Mouse (Mus musculus) heart, embryonic 10.5 days (tissue): ENCODE data around the gene 1110017D15Rik. TPM values are rescaled to one million over a fixed set of nuclear protein-coding genes. Genes with fewer than 3 reads are reported as not detected.
"Not testable (repeated sequence)": the region's sequence is repeated elsewhere in the genome, so short reads cannot be mapped to it uniquely, and the experiment has no call there.

Experiments
- DNase-seq: peaks from one replicate; pipeline ENCODE4 v3.0.0-alpha.2; 2017; ENCODE audit warnings: low spot score
- H3K27ac ChIP-seq: fragments of 300-500 bp; sonication (generic); 2 replicates; pipeline ENCODE4 v1.5.1; 2016; ENCODE audit warnings: mild to moderate bottlenecking
- H3K27me3 ChIP-seq: fragments of 300-500 bp; sonication (generic); 2 replicates; pipeline ENCODE4 v1.6.1; 2016; ENCODE audit warnings: mild to moderate bottlenecking; ENCODE audit not compliant: poor library complexity, insufficient read depth, severe bottlenecking
- H3K36me3 ChIP-seq: fragments of 300-500 bp; sonication (generic); 2 replicates; pipeline ENCODE4 v1.6.1; 2016; ENCODE audit warnings: mild to moderate bottlenecking, moderate library complexity
- H3K4me1 ChIP-seq: fragments of 300-500 bp; sonication (generic); 2 replicates; pipeline ENCODE4 v1.6.1; 2016; ENCODE audit warnings: mild to moderate bottlenecking
- H3K4me3 ChIP-seq: fragments of 300-500 bp; sonication (generic); 2 replicates; pipeline ENCODE4 v1.5.1; 2016; ENCODE audit warnings: mild to moderate bottlenecking, moderate library complexity
- H3K9me3 ChIP-seq: fragments of 300-500 bp; sonication (generic); 2 replicates; pipeline ENCODE4 v1.6.1; 2016; ENCODE audit warnings: mild to moderate bottlenecking, moderate library complexity
- WGBS: fragments of 180-500 bp; shearing (Covaris S2); methylation state at CpG from one replicate; pipeline ENCODE4 v1.1.7; 2016; 5-methylcytosine and 5-hydroxymethylcytosine counted together
- polyA plus RNA-seq: library from polyadenylated mRNA; unstranded; fragments of >200 nt; fragmentation: Nextera tagmentation; extraction: Ambion mirVana; gene quantifications from 2 replicates; pipeline ENCODE4 v1.2.1, GENCODE M21; 2016

Gene 1110017D15Rik
- polyA plus RNA-seq, 1 experiment from 2014 or later: 1.0 TPM

DNA sequence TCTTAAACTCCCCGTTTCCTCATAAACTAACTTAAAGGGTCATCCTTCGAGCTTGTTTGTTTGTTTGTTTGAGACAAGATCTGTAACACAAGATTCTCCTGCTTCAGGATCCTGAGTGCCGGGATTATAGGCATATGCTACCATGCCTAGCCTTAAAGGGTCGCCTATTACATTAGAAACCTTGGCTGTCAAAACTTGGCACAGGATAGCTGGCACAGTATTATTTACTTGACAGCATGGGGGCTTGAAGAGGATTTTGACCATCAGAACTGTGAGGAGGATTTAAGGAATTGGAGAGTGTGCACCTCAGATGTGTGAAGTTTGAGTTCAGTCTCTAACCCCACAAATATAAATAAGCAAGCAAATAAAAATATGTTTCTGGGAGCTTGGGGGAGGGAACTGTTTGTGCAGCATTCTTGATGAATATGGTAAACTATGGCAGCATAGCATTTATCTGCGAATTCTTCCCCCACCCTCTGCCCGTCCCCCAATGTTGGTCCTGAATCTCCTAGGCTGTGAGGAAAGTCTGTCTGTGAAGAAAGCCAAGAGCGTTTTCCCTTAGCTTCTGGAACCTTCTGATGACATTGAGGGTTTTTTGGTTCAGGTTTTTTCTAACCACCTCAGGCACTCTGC, 47.0 kb downstream of the 1110017D15Rik start:
- no peaks in the 10 kb centered on the region for H3K36me3 ChIP-seq

DNA sequence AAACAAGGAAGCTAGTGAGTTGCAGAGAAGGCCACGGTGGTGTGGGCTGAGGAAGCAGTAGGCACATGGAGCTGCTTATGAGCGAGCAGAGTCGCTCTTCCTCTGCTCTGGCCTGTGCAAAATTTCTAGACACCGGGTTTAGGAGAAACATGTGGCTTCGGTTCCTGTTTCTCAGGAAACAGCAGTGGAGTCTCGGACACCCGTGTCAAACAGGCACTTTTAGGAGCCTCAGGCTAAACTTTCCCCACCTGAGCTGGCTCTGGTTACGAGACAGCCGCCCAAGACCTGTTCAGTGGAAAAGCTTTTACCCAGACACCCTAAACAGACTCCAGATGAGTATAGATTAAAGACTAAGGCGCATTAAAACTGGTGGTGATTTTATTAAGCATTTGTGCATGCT, 47.9 kb downstream of the 1110017D15Rik start:
- Histone ChIP-seq H3K36me3 (no peaks in the 10 kb centered on the region), H3K4me3 (no peak overlapping the region), H3K9me3 (no peaks in the 10 kb centered on the region), H3K4me1 (0 out of 2 replicates have a peak, but pooled peaks cover 5% of the 10 kb centered on the region), H3K27ac (no peak overlapping the region), H3K27me3 (no peaks in the 10 kb centered on the region)
- 81% methylated on average over 10 of the region's 10 CpGs for WGBS
- DNase-seq: no peak

More for the DNA sequence above, 47.0 kb downstream of the 1110017D15Rik start:
- Histone ChIP-seq H3K4me1 (peaks cover 5% of the 10 kb centered on the region; the same call in 1 of the 2 replicates), H3K27ac (no peak overlapping the region), H3K27me3 (no peaks in the 10 kb centered on the region), H3K9me3 (no peaks in the 10 kb centered on the region), H3K4me3 (no peak overlapping the region)
- no peak for DNase-seq
- WGBS: 56% methylated on average over 7 of the region's 7 CpGs

DNA sequence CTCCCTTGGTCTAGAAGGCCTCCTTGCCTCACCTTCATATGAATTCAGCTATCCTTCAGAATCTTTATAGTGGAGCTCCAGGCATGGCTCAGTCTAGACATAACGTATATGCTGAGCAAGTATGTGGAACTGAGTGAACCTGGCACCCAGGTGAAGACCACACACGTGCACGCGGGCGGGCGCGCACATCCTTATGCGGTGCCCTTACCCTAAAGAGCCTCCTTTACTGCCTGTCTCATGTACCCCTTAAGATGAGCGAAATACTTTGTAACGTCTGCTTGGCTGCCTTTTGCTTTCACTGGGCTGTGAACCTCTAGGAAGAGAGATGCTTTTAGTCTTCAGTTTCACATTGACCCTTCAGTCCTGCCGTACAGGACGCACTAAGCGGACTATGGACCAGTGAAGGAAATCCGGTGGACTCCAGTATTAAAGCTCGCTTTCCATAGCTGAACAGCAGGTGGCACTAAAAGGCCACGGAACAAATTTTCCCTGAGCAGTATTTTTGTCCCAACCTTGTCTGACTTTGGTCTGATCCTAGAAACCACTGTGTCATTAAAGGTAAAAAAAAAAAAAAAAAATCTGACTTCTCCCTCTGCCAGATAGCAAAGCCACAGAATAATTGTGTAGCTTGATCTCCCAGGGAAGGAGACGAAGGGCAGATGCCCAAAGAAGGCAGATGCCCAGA, 48.6 kb downstream of the 1110017D15Rik start:
- DNase-seq: no peak
- 0 out of 2 replicates have a peak, but pooled peaks cover 5% of the 10 kb centered on the region for H3K4me1 ChIP-seq

GRCm38 (mm10) chr4:41465287-41465665, 51.9 kb downstream of the 1110017D15Rik start:
- Histone ChIP-seq H3K27ac (peak overlapping the region; percentile 92), H3K27me3 (no peaks in the 10 kb centered on the region), H3K36me3 (0 out of 2 replicates have a peak, but pooled peaks cover 2% of the 10 kb centered on the region), H3K9me3 (no peaks in the 10 kb centered on the region), H3K4me1 (0 out of 2 replicates have a peak, but pooled peaks cover 8% of the 10 kb centered on the region), H3K4me3 (peak overlapping the region; percentile 68)
- DNase-seq: no peak
- WGBS: 5% methylated on average over 17 of the region's 17 CpGs

More for the DNA sequence above, 48.6 kb downstream of the 1110017D15Rik start:
- Histone ChIP-seq H3K36me3 (no peaks in the 10 kb centered on the region), H3K4me3 (no peak overlapping the region), H3K27me3 (no peaks in the 10 kb centered on the region), H3K9me3 (no peaks in the 10 kb centered on the region), H3K27ac (no peak overlapping the region)
- WGBS: 60% methylated on average over 17 of the region's 17 CpGs

GRCm38 (mm10) chr4:41464345-41465286, 52.5 kb downstream of the 1110017D15Rik start, which contains the start of the genes Kif24 and Nudt2:
Gene Kif24 (minus strand): TSS chr4:41464887.
Gene Nudt2 (plus strand): TSS chr4:41465151.
- H3K9me3 ChIP-seq: no peaks in the 10 kb centered on the region
- DNase-seq: peak; percentile 100
- H3K4me3 ChIP-seq: peak within 1 kb of the TSS; percentile 68
- H3K27me3 ChIP-seq: no peaks in the 10 kb centered on the region
- under 1% methylated on average over 70 of the region's 70 CpGs for WGBS
- 0 out of 2 replicates have a peak, but pooled peaks cover 8% of the 10 kb centered on the region for H3K4me1 ChIP-seq
- 0 out of 2 replicates have a peak, but pooled peaks cover 2% of the 10 kb centered on the region for H3K36me3 ChIP-seq
- peak within 1 kb of the TSS; percentile 92 for H3K27ac ChIP-seq

DNA sequence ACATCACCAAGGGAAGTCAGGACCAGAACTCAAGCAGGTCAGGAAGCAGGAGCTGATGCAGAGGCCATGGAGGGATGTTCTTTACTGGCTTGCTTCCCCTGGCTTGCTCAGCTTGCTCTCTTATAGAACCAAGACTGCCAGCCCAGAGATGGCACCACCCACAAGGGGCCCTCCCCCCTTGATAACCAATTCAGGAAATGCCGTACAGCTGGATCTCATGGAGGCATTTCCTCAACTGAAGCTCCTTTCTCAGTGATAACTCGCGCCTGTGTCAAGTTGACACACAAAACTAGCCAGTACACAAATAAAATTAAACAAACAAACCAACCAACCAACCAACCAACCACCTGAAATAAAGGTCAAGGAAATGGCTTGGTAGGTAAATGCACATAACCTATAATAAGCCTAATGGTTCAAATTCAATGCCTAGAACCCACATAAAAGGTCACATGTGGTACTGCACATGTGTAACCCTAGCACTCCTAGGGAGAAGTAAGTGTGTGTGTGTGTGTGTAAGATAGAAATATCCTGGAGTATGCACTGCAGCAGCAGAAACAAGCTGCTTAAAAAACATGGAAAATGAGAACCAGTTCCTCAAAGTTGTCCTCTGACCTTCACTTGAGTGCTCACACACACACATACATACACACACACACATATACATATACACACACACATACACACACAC, 53.9 kb downstream of the 1110017D15Rik start:
- not testable (repeated sequence) for H3K36me3 ChIP-seq, H3K4me1 ChIP-seq, H3K27me3 ChIP-seq, H3K9me3 ChIP-seq, DNase-seq, H3K27ac ChIP-seq
- peak overlapping the region; percentile 68 for H3K4me3 ChIP-seq
- WGBS: 57% methylated on average over 3 of the region's 3 CpGs

GRCm38 (mm10) chr4:41460690-41461089, 56.4 kb downstream of the 1110017D15Rik start:
- Histone ChIP-seq H3K27me3 (no peaks in the 10 kb centered on the region), H3K36me3 (0 out of 2 replicates have a peak, but pooled peaks cover 2% of the 10 kb centered on the region), H3K4me1 (0 out of 2 replicates have a peak, but pooled peaks cover 6% of the 10 kb centered on the region), H3K9me3 (no peaks in the 10 kb centered on the region), H3K4me3 (no peak overlapping the region), H3K27ac (no peak overlapping the region)
- no peak for DNase-seq
- 100% methylated on average over 1 of the region's 1 CpGs for WGBS

Other genes starting within 250 kb of the 1110017D15Rik start
- gene Ubap2, start 242.2 kb downstream of the 1110017D15Rik start, polyA plus RNA-seq: 82.1 and 87.0 TPM in 2 replicates
- gene Dcaf12, start 202.4 kb downstream of the 1110017D15Rik start, polyA plus RNA-seq: 49.0 and 49.9 TPM in 2 replicates
- gene Ubap1, start 168.3 kb downstream of the 1110017D15Rik start, polyA plus RNA-seq: 52.4 and 56.6 TPM in 2 replicates
- gene Kif24, start 52.4 kb downstream of the 1110017D15Rik start, polyA plus RNA-seq: 6.9 and 9.1 TPM in 2 replicates
- gene Nudt2, start 52.2 kb downstream of the 1110017D15Rik start, polyA plus RNA-seq: 48.1 and 56.6 TPM in 2 replicates
- gene AI464131, start 14.3 kb downstream of the 1110017D15Rik start, polyA plus RNA-seq: 2.9 and 3.2 TPM in 2 replicates
- 1.5 and 2.2 TPM in 2 replicates for gene Fam219a, start 52.2 kb upstream of the 1110017D15Rik start, polyA plus RNA-seq
- gene Dnaic1, start 52.4 kb upstream of the 1110017D15Rik start, polyA plus RNA-seq: 1.4 and 1.7 TPM in 2 replicates
- gene Enho, start 123.0 kb upstream of the 1110017D15Rik start, polyA plus RNA-seq: 5.3 and 8.9 TPM in 2 replicates
- 2.6 and 8.9 TPM in 2 replicates for gene Cntfr, start 179.8 kb upstream of the 1110017D15Rik start, polyA plus RNA-seq
- 144 and 147 TPM in 2 replicates for gene Il11ra1, start 182.7 kb upstream of the 1110017D15Rik start, polyA plus RNA-seq
- gene Rpp25l, start 196.2 kb upstream of the 1110017D15Rik start, polyA plus RNA-seq: 54.5 and 71.3 TPM in 2 replicates
- gene Dctn3, start 205.8 kb upstream of the 1110017D15Rik start, polyA plus RNA-seq: 143 and 146 TPM in 2 replicates
- gene Arid3c, start 213.8 kb upstream of the 1110017D15Rik start, polyA plus RNA-seq: not detected in 2 replicates
- gene Galt, start 237.9 kb upstream of the 1110017D15Rik start, polyA plus RNA-seq: 52.7 and 69.7 TPM in 2 replicates
- 79.3 and 97.8 TPM in 2 replicates for gene Sigmar1, start 238.8 kb upstream of the 1110017D15Rik start, polyA plus RNA-seq